Mouse (Mus musculus) testis, adult 2 months (tissue): ENCODE measurements around the gene Slc4a1. TPM values are rescaled to one million over a fixed set of nuclear protein-coding genes. Genes with fewer than 3 reads are reported as not detected.
A peak's percentile ranks its signal among the peaks of the same experiment; 100 is the strongest.

Experiments used
- H3K27ac ChIP-seq: fragments of 200-500 bp; 2 replicates; pipeline ENCODE4 v1.5.1; 2012; ENCODE audit warnings: low read depth, low read length; ENCODE audit not compliant: control insufficient read depth, insufficient read depth
- H3K27me3 ChIP-seq: fragments of 200-500 bp; 2 replicates; pipeline ENCODE4 v1.6.1; 2012; ENCODE audit warnings: mild to moderate bottlenecking, low read length, moderate library complexity; ENCODE audit not compliant: control insufficient read depth, insufficient read depth
- H3K36me3 ChIP-seq: fragments of 200-500 bp; 2 replicates; pipeline ENCODE4 v1.6.1; 2012; ENCODE audit warnings: mild to moderate bottlenecking, low read length; ENCODE audit not compliant: control insufficient read depth, insufficient read depth
- H3K4me1 ChIP-seq: fragments of 200-500 bp; 2 replicates; pipeline ENCODE4 v1.6.1; 2012; ENCODE audit warnings: low read length; ENCODE audit not compliant: control insufficient read depth, insufficient read depth
- H3K4me3 ChIP-seq: fragments of 200-500 bp; 2 replicates; pipeline ENCODE4 v1.5.1; 2012; ENCODE audit warnings: low read depth, mild to moderate bottlenecking, low read length, moderate library complexity, mixed read lengths; ENCODE audit not compliant: control insufficient read depth
- CTCF ChIP-seq: fragments of 200-500 bp; IDR thresholded peaks from 2 replicates; pipeline ENCODE4 v1.5.1; 2012; ENCODE audit warnings: low read depth, mild to moderate bottlenecking, inconsistent platforms, low read length, moderate library complexity; ENCODE audit not compliant: control insufficient read depth, insufficient read depth, insufficient replicate concordance
- POLR2A ChIP-seq: fragments of 200-500 bp; IDR thresholded peaks from 2 replicates; pipeline ENCODE4 v1.6.1; 2012; ENCODE audit warnings: low read depth, mild to moderate bottlenecking, inconsistent platforms, low read length, moderate library complexity; ENCODE audit not compliant: control insufficient read depth
- polyA plus RNA-seq: library from polyadenylated mRNA; depleted of rRNA; stranded (reverse); fragments of >200 nt; gene quantifications from 2 replicates; pipeline ENCODE4 v1.2.3, GENCODE M21; 2012

Gene Slc4a1
- polyA plus RNA-seq, 1 experiment = not detected

- Histone ChIP-seq H3K4me3 (peak within 1 kb of the TSS; percentile 92), H3K36me3 (no peaks in the 10 kb centered on the region), H3K27ac (peak within 1 kb of the TSS; percentile 93), H3K4me1 (peaks cover 18% of the 10 kb centered on the region), H3K27me3 (peaks cover 2% of the 10 kb centered on the region; the same call in 1 of the 2 replicates)
- TF ChIP-seq CTCF (no peak), POLR2A (0 out of 2 replicates have a peak, but pooled peaks have one; percentile 4)
Measured at GRCm38 (mm10) chr11:102319410-102319792, 46.6 kb downstream of the Slc4a1 start, which contains the start of gene Ubtf. Ubtf (minus strand) TSS chr11:102319742.

GRCm38 (mm10) chr11:102318576-102319409 is 47.2 kb downstream of the Slc4a1 start:
- TF ChIP-seq CTCF = no peak
- no peak for TF ChIP-seq POLR2A
- peak overlapping the region; percentile 92 for H3K4me3 ChIP-seq
- peak overlapping the region; percentile 93 for H3K27ac ChIP-seq
- peaks cover 2% of the 10 kb centered on the region; the same call in 1 of the 2 replicates for H3K27me3 ChIP-seq
- H3K4me1 ChIP-seq = peaks cover 18% of the 10 kb centered on the region
- H3K36me3 ChIP-seq = no peaks in the 10 kb centered on the region

- Histone ChIP-seq H3K4me3 (peak overlapping the region; percentile 92), H3K4me1 (peaks cover 18% of the 10 kb centered on the region), H3K27me3 (peaks cover 2% of the 10 kb centered on the region; the same call in 1 of the 2 replicates), H3K36me3 (no peaks in the 10 kb centered on the region), H3K27ac (peak overlapping the region; percentile 93)
- 0 out of 2 replicates have a peak, but pooled peaks have one; percentile 39 for TF ChIP-seq POLR2A
- TF ChIP-seq CTCF = no peak
Measured at GRCm38 (mm10) chr11:102317901-102318575, 48.0 kb downstream of the Slc4a1 start.

- Histone ChIP-seq H3K4me1 (peaks cover 15% of the 10 kb centered on the region), H3K4me3 (peak overlapping the region; percentile 80), H3K27ac (peak overlapping the region; percentile 80), H3K27me3 (peaks cover 2% of the 10 kb centered on the region; the same call in 1 of the 2 replicates), H3K36me3 (no peaks in the 10 kb centered on the region)
- TF ChIP-seq POLR2A (no peak), CTCF (no peak)
Measured at GRCm38 (mm10) chr11:102317298-102317900, 48.6 kb downstream of the Slc4a1 start.

GRCm38 (mm10) chr11:102316572-102317297 is 49.3 kb downstream of the Slc4a1 start:
- Histone ChIP-seq H3K4me3 (peak overlapping the region; percentile 80), H3K4me1 (peaks cover 15% of the 10 kb centered on the region), H3K27ac (peak overlapping the region; percentile 80), H3K36me3 (no peaks in the 10 kb centered on the region), H3K27me3 (peaks cover 2% of the 10 kb centered on the region; the same call in 1 of the 2 replicates)
- no peak for TF ChIP-seq CTCF
- TF ChIP-seq POLR2A = no peak; the same call in 1 of the 2 replicates

- H3K4me1 ChIP-seq = peaks cover 18% of the 10 kb centered on the region
- H3K36me3 ChIP-seq = no peaks in the 10 kb centered on the region
- no peak for TF ChIP-seq CTCF
- TF ChIP-seq POLR2A = no peak
Measured at GRCm38 (mm10) chr11:102315690-102316571, 50.1 kb downstream of the Slc4a1 start.

More at GRCm38 (mm10) chr11:102315690-102316571, 50.1 kb downstream of the Slc4a1 start:
- Histone ChIP-seq H3K4me3 (peak overlapping the region; percentile 74), H3K27ac (peak overlapping the region; percentile 55), H3K27me3 (peaks cover 2% of the 10 kb centered on the region; the same call in 1 of the 2 replicates)
